Mouse (Mus musculus) E14TG2a.4 (cell line): ENCODE results near the gene Xkr7.

Source experiments
- H3K27me3 ChIP-seq: 2 replicates; pipeline ENCODE4 v1.6.1; 2014; ENCODE audit warnings: low read length, control low read depth; ENCODE audit not compliant: insufficient read depth
- H3K36me3 ChIP-seq: 2 replicates; pipeline ENCODE4 v1.6.1; 2014; ENCODE audit warnings: low read length, control low read depth; ENCODE audit not compliant: insufficient read depth
- H3K4me1 ChIP-seq: replicated peaks from 2 replicates; pipeline ENCODE4 v1.6.1; 2014; ENCODE audit warnings: low read depth, low read length, control low read depth
- H3K4me3 ChIP-seq: replicated peaks from 2 replicates; pipeline ENCODE4 v1.5.1; 2014; ENCODE audit warnings: mild to moderate bottlenecking, low read length
- H3K9me3 ChIP-seq: 2 replicates; pipeline ENCODE4 v1.6.1; 2014; ENCODE audit warnings: low read length, control low read depth
- CTCF ChIP-seq: conservative IDR thresholded peaks from 2 replicates; pipeline ENCODE4 v1.5.1; 2014; ENCODE audit warnings: low read length
- NANOG ChIP-seq: IDR thresholded peaks from 2 replicates; pipeline ENCODE4 v1.6.1; 2014; ENCODE audit warnings: borderline replicate concordance, low read length, mixed read lengths
- POU5F1 ChIP-seq: IDR thresholded peaks from 2 replicates; pipeline ENCODE4 v1.6.1; 2014; ENCODE audit warnings: low read length, borderline replicate concordance

Gene Xkr7

GRCm38 (mm10) chr2:153027501-153027900 is 4.2 kb upstream of the Xkr7 start:
- no peak for TF ChIP-seq POU5F1
- no peak for TF ChIP-seq CTCF
- no peak for TF ChIP-seq NANOG
- no peaks in the 10 kb centered on the region for H3K36me3 ChIP-seq
- H3K9me3 ChIP-seq = no peaks in the 10 kb centered on the region
- no peak overlapping the region for H3K4me3 ChIP-seq
- H3K4me1 ChIP-seq = peaks cover 15% of the 10 kb centered on the region
- H3K27me3 ChIP-seq = peaks cover 57% of the 10 kb centered on the region

GRCm38 (mm10) chr2:153030422-153030821 is 1.2 kb upstream of the Xkr7 start:
- peaks cover 76% of the 10 kb centered on the region for H3K27me3 ChIP-seq
- TF ChIP-seq CTCF (no peak), NANOG (no peak), POU5F1 (no peak)
- no peaks in the 10 kb centered on the region for H3K9me3 ChIP-seq
- no peaks in the 10 kb centered on the region for H3K36me3 ChIP-seq
- H3K4me3 ChIP-seq = no peak overlapping the region
- H3K4me1 ChIP-seq = peaks cover 24% of the 10 kb centered on the region

- TF ChIP-seq POU5F1 (no peak), NANOG (no peak), CTCF (no peak)
- Histone ChIP-seq H3K27me3 (peaks cover 79% of the 10 kb centered on the region), H3K4me1 (peaks cover 24% of the 10 kb centered on the region), H3K9me3 (no peaks in the 10 kb centered on the region), H3K4me3 (peak overlapping the region; percentile 86), H3K36me3 (no peaks in the 10 kb centered on the region)
Measured at GRCm38 (mm10) chr2:153032083-153032842, 611 bp downstream of the Xkr7 start.

GRCm38 (mm10) chr2:153032973-153033372 is 1.3 kb downstream of the Xkr7 start:
- H3K4me3 ChIP-seq = peak overlapping the region; percentile 86; the same call in 1 of the 2 replicates
- peaks cover 25% of the 10 kb centered on the region for H3K4me1 ChIP-seq
- no peaks in the 10 kb centered on the region for H3K9me3 ChIP-seq
- no peaks in the 10 kb centered on the region for H3K36me3 ChIP-seq
- TF ChIP-seq POU5F1 (no peak), NANOG (no peak), CTCF (no peak)
- peaks cover 79% of the 10 kb centered on the region for H3K27me3 ChIP-seq

- Histone ChIP-seq H3K36me3 (no peaks in the 10 kb centered on the region), H3K27me3 (peaks cover 80% of the 10 kb centered on the region), H3K9me3 (no peaks in the 10 kb centered on the region), H3K4me3 (no peak overlapping the region), H3K4me1 (peaks cover 32% of the 10 kb centered on the region)
- TF ChIP-seq CTCF (no peak), NANOG (no peak), POU5F1 (no peak)
Measured at GRCm38 (mm10) chr2:153033545-153034230, 2.0 kb downstream of the Xkr7 start.

GRCm38 (mm10) chr2:153036690-153037089 is 5.0 kb downstream of the Xkr7 start:
- no peaks in the 10 kb centered on the region for H3K9me3 ChIP-seq

GRCm38 (mm10) chr2:153043886-153044285 is 12.2 kb downstream of the Xkr7 start:
- no peak overlapping the region for H3K4me3 ChIP-seq
- H3K4me1 ChIP-seq = peaks cover 21% of the 10 kb centered on the region
- H3K27me3 ChIP-seq = peaks cover 35% of the 10 kb centered on the region
- H3K36me3 ChIP-seq = no peaks in the 10 kb centered on the region
- H3K9me3 ChIP-seq = no peaks in the 10 kb centered on the region
- TF ChIP-seq CTCF = no peak
- no peak for TF ChIP-seq NANOG
- no peak for TF ChIP-seq POU5F1

More at GRCm38 (mm10) chr2:153036690-153037089, 5.0 kb downstream of the Xkr7 start:
- Histone ChIP-seq H3K4me3 (no peak overlapping the region), H3K27me3 (peaks cover 56% of the 10 kb centered on the region), H3K4me1 (peaks cover 27% of the 10 kb centered on the region), H3K36me3 (no peaks in the 10 kb centered on the region)
- TF ChIP-seq POU5F1 = no peak
- no peak for TF ChIP-seq CTCF
- no peak for TF ChIP-seq NANOG

- no peaks in the 10 kb centered on the region for H3K9me3 ChIP-seq
- H3K4me3 ChIP-seq = no peak overlapping the region
- no peaks in the 10 kb centered on the region for H3K36me3 ChIP-seq
- H3K4me1 ChIP-seq = peaks cover 21% of the 10 kb centered on the region
- TF ChIP-seq CTCF = no peak
- no peak for TF ChIP-seq POU5F1
- no peak for TF ChIP-seq NANOG
- H3K27me3 ChIP-seq = peaks cover 51% of the 10 kb centered on the region
Measured at GRCm38 (mm10) chr2:153045884-153046299, 14.2 kb downstream of the Xkr7 start.
